ENCODE assay signal across 9 mouse cellular contexts in the genomic region with DNA sequence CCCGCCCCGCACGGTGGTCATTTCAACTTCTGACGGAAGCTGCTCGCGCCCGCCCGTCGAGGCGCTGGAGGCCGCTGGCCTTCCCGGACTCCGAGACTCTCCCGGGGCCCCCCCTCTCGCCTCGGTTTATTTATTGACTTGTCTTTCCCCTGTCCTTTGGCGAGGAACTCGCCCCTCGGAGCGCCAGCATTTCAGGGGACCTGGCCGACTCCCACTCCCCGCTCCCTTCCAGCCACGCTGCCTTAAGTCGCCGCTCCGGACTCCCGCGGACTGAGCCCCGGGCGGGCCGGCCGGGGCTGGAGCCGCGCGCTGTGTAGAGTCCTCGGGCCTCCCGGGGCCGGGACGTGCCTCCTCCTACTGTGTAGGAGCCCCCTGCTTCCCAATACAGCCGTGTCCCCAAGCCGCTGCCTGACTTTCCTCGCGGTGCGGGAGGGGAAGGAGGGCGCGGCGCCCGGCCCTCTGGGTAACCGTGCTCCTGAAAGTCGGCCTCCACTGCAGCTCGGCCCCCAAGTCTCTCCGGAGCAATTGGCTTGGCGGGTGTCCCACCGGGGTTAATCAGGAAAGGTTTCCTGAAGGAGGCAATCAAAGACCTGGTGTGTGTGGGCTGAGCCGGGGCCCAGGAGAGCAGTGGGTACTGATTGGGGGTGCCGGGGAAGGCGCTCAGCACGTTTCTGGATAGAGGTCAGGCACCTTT. TPM values are rescaled to one million over a fixed set of nuclear protein-coding genes. Genes with fewer than 3 reads are reported as not detected.
DNase-seq lines count a peak whose midpoint lies in the region; ATAC-seq and TF ChIP-seq lines count a peak whose summit lies in the region.
"Had no signal": no experiment of that assay in that cellular context is flagged by ENCODE, and none has a peak within 500 bp of the region (broad histone marks: within the 10 kb centered on the region; RNA-seq: fewer than 3 reads in every experiment).

No protein-coding gene starts in this region.

- ATAC-seq in heart, embryonic 15.5 days (replicated peaks; ENCODE audit: insufficient number of reproducible peaks, insufficient read depth, low FRiP score, low read depth), result no peak
- ATAC-seq in kidney, postnatal 0 days (replicated peaks; ENCODE audit: low FRiP score, low read depth), result peak; percentile 29
- peak; percentile 18 for ATAC-seq in megakaryocyte progenitor cell, adult 5-6 weeks (replicated peaks; ENCODE audit: poor library complexity)

- H3K27me3 ChIP-seq in spleen, adult 2 months (ENCODE audit: control insufficient read depth, insufficient read depth, low read length), result peaks cover 14% of the 10 kb centered on the region
- H3K27me3 ChIP-seq in heart, embryonic 15.5 days, result peaks cover 42% of the 10 kb centered on the region
- H3K27me3 ChIP-seq in kidney, postnatal 0 days (ENCODE audit: insufficient read depth, low read length), result peaks cover 16% of the 10 kb centered on the region

- H3K9ac ChIP-seq in heart, embryonic 15.5 days, result peak overlapping the region; percentile 46
- peak overlapping the region; percentile 57 for H3K9ac ChIP-seq in kidney, postnatal 0 days (ENCODE audit: low read depth, low read length)

- peaks cover 7% of the 10 kb centered on the region for H3K4me1 ChIP-seq in spleen, adult 2 months (ENCODE audit: control insufficient read depth, insufficient read depth, insufficient read length)
- H3K4me1 ChIP-seq in heart, embryonic 15.5 days (replicated peaks), result peaks cover 19% of the 10 kb centered on the region
- no peaks in the 10 kb centered on the region; the same call in 1 of the 2 replicates for H3K4me1 ChIP-seq in kidney, postnatal 0 days (replicated peaks; ENCODE audit: insufficient read depth, low read length)

- no peak for TF ChIP-seq CTCF in spleen, adult 2 months (IDR thresholded peaks at IDR 0.05; ENCODE audit: extremely low read depth, insufficient read depth, insufficient read length, insufficient replicate concordance)
- no peak for TF ChIP-seq CTCF in kidney, postnatal 0 days (IDR thresholded peaks at IDR 0.05; ENCODE audit: low read depth)

- H3K27ac ChIP-seq in spleen, adult 2 months (ENCODE audit: insufficient read depth, low read length), result no peak overlapping the region
- no peak overlapping the region for H3K27ac ChIP-seq in heart, embryonic 15.5 days
- no peak overlapping the region for H3K27ac ChIP-seq in kidney, postnatal 0 days
- H3K27ac ChIP-seq: macrophage had no signal

- DNase-seq in spleen, adult 2 months (ENCODE audit: low read depth in 1 of 2, low spot score in 2 of 2), result no peak
- DNase-seq in spleen, postnatal 4 days (ENCODE audit: low spot score in 2 of 2), result no peak
- peak; percentile 36 to 44 for DNase-seq in cerebellum, postnatal 25 days
- peak; percentile 36 for DNase-seq in kidney, postnatal 0 days (ENCODE audit: low spot score)
- peak; percentile 76 for DNase-seq in testis, postnatal 14 days (ENCODE audit: low spot score)
- no peak for DNase-seq in left cerebral cortex, adult 9 months (ENCODE audit: low spot score in 2 of 2)

- peak overlapping the region; percentile 24; the same call in 1 of the 2 replicates for H3K4me3 ChIP-seq in spleen, adult 2 months (ENCODE audit: extremely low read depth, insufficient read depth, insufficient read length)
- peak overlapping the region; percentile 42 for H3K4me3 ChIP-seq in heart, embryonic 15.5 days
- peak overlapping the region; percentile 39 for H3K4me3 ChIP-seq in kidney, postnatal 0 days (replicated peaks; ENCODE audit: low read depth, low read length)

- no peaks in the 10 kb centered on the region for H3K9me3 ChIP-seq in heart, embryonic 15.5 days (replicated peaks)
- H3K9me3 ChIP-seq in kidney, postnatal 0 days (replicated peaks; ENCODE audit: low read length), result no peaks in the 10 kb centered on the region

- TF ChIP-seq POLR2A in spleen, adult 2 months (IDR thresholded peaks at IDR 0.05; ENCODE audit: low read depth, low read length), result no peak

- H3K36me3 ChIP-seq in spleen, adult 2 months (ENCODE audit: control insufficient read depth, insufficient read depth, low read length), result no peaks in the 10 kb centered on the region
- H3K36me3 ChIP-seq in heart, embryonic 15.5 days, result no peaks in the 10 kb centered on the region
- 0 out of 2 replicates have a peak, but pooled peaks cover 14% of the 10 kb centered on the region for H3K36me3 ChIP-seq in kidney, postnatal 0 days (ENCODE audit: insufficient read depth, low read length)

- WGBS in spleen, adult 2 months, result 9% methylated on average over 58 of the region's 58 CpGs
- 7% methylated on average over 58 of the region's 58 CpGs for WGBS in heart, embryonic 15.5 days
- WGBS in kidney, postnatal 0 days, result 3% methylated on average over 54 of the region's 58 CpGs

- peak overlapping the region; percentile 72 for H3K4me2 ChIP-seq in heart, embryonic 15.5 days
- H3K4me2 ChIP-seq in kidney, postnatal 0 days (ENCODE audit: low read length), result peak overlapping the region; percentile 79

RNA-seq across cellular contexts. Expression of a gene that starts 13.1 kb away (rescaled TPM):
- 2.2 TPM in 2 replicates for polyA plus RNA-seq in spleen, adult 2 months (2012; rRNA removed)
- polyA plus RNA-seq in heart, embryonic 15.5 days (2015; fragmentation: Nextera tagmentation; extraction: Ambion mirVana), result 2.0 and 3.5 TPM in 2 replicates
- polyA plus RNA-seq in kidney, postnatal 0 days (2015; fragmentation: Nextera tagmentation; extraction: Ambion mirVana), result 1.8 and 2.9 TPM in 2 replicates
- total RNA-seq in megakaryocyte progenitor cell, adult 5-6 weeks (2015), result 0.05 and 0.07 TPM in 2 replicates
- total RNA-seq in megakaryocyte progenitor cell, adult 5-6 weeks (2017), result not detected in 2 replicates
- polyA plus RNA-seq: macrophage had no signal

RNA-seq across cellular contexts. Expression of a gene that starts 31.2 kb away (rescaled TPM):
- 89.1 and 132 TPM in 2 replicates for polyA plus RNA-seq in spleen, adult 2 months (2012; rRNA removed)
- polyA plus RNA-seq in heart, embryonic 15.5 days (2015; fragmentation: Nextera tagmentation; extraction: Ambion mirVana), result 2.5 and 4.8 TPM in 2 replicates
- polyA plus RNA-seq in kidney, postnatal 0 days (2015; fragmentation: Nextera tagmentation; extraction: Ambion mirVana), result 2.8 and 3.6 TPM in 2 replicates
- 17.9 and 18.7 TPM in 2 replicates for total RNA-seq in megakaryocyte progenitor cell, adult 5-6 weeks (2015)
- 17.8 and 25.1 TPM in 2 replicates for total RNA-seq in megakaryocyte progenitor cell, adult 5-6 weeks (2017)

RNA-seq across cellular contexts. Expression of a gene that starts 39.5 kb away (rescaled TPM):
- 4.7 and 5.3 TPM in 2 replicates for polyA plus RNA-seq in spleen, adult 2 months (2012; rRNA removed)
- 9.4 and 10.4 TPM in 2 replicates for polyA plus RNA-seq in heart, embryonic 15.5 days (2015; fragmentation: Nextera tagmentation; extraction: Ambion mirVana)
- 14.4 and 15.2 TPM in 2 replicates for polyA plus RNA-seq in kidney, postnatal 0 days (2015; fragmentation: Nextera tagmentation; extraction: Ambion mirVana)
- total RNA-seq in megakaryocyte progenitor cell, adult 5-6 weeks (2015), result 3.1 and 3.6 TPM in 2 replicates
- total RNA-seq in megakaryocyte progenitor cell, adult 5-6 weeks (2017), result 3.8 and 4.3 TPM in 2 replicates

RNA-seq across cellular contexts. Expression of a gene that starts 39.6 kb away (rescaled TPM):
- polyA plus RNA-seq in spleen, adult 2 months (2012; rRNA removed), result 25.2 and 29.4 TPM in 2 replicates
- polyA plus RNA-seq in heart, embryonic 15.5 days (2015; fragmentation: Nextera tagmentation; extraction: Ambion mirVana), result 51.0 and 54.2 TPM in 2 replicates
- 63.0 and 63.5 TPM in 2 replicates for polyA plus RNA-seq in kidney, postnatal 0 days (2015; fragmentation: Nextera tagmentation; extraction: Ambion mirVana)
- 43.4 and 45.8 TPM in 2 replicates for total RNA-seq in megakaryocyte progenitor cell, adult 5-6 weeks (2015)
- 66.0 and 85.7 TPM in 2 replicates for total RNA-seq in megakaryocyte progenitor cell, adult 5-6 weeks (2017)

RNA-seq across cellular contexts. Expression of a gene that starts 44.3 kb away (rescaled TPM):
- polyA plus RNA-seq in spleen, adult 2 months (2012; rRNA removed), result 17.0 and 17.1 TPM in 2 replicates
- 5.1 and 6.5 TPM in 2 replicates for polyA plus RNA-seq in heart, embryonic 15.5 days (2015; fragmentation: Nextera tagmentation; extraction: Ambion mirVana)
- 4.5 and 5.4 TPM in 2 replicates for polyA plus RNA-seq in kidney, postnatal 0 days (2015; fragmentation: Nextera tagmentation; extraction: Ambion mirVana)
- 28.5 and 29.3 TPM in 2 replicates for total RNA-seq in megakaryocyte progenitor cell, adult 5-6 weeks (2015)
- total RNA-seq in megakaryocyte progenitor cell, adult 5-6 weeks (2017), result 43.1 and 57.7 TPM in 2 replicates

Comparison
In these comparisons a context has a peak if more than half of its experiments do, and no peak if none do; other contexts are left out.
1. DNase-seq: peak in cerebellum, postnatal 25 days (2 of 2), kidney, postnatal 0 days (single experiment) and testis, postnatal 14 days (single experiment); none in spleen, adult 2 months (0 of 2), spleen, postnatal 4 days (0 of 2) and left cerebral cortex, adult 9 months (0 of 2).
2. RNA of a gene that starts 31.2 kb away (polyA plus RNA-seq): 89.1 to 132 TPM in spleen, adult 2 months; 2.8 to 3.6 TPM in kidney, postnatal 0 days and 2.5 to 4.8 TPM in heart, embryonic 15.5 days; every median in the first group is over 10 times any median in the second.
3. Peak in every context shown above with its lines, with median percentiles within 50 percentile points of each other: H3K4me3 ChIP-seq.